Mouse (Mus musculus): ENCODE measurements around the gene 1190005I06Rik. TPM values are rescaled to one million over a fixed set of nuclear protein-coding genes. Genes with fewer than 3 reads are reported as not detected.

1190005I06Rik gene
- polyA plus RNA-seq, 1 experiment from 2014 or later, result 1.6 TPM

- H3K27ac ChIP-seq (ENCODE audit: low read depth), result no peak overlapping the region
- peaks cover 9% of the 10 kb centered on the region; the same call in 1 of the 2 replicates for H3K4me1 ChIP-seq (replicated peaks; ENCODE audit: control insufficient read depth, insufficient read depth, low read length)
- ATAC-seq (replicated peaks; ENCODE audit: low FRiP score, low TSS enrichment, low read depth) (no peak), DNase-seq (ENCODE audit: low spot score) (no peak)
- H3K4me3 ChIP-seq (ENCODE audit: low read depth, low read length), result no peak overlapping the region
- H3K36me3 ChIP-seq (ENCODE audit: control insufficient read depth, insufficient read depth, low read length), result peaks cover 45% of the 10 kb centered on the region
- H3K9ac ChIP-seq (ENCODE audit: low read length), result no peak overlapping the region
- no peak overlapping the region for H3K4me2 ChIP-seq (ENCODE audit: low read length)
- no peaks in the 10 kb centered on the region for H3K27me3 ChIP-seq (replicated peaks; ENCODE audit: control insufficient read depth, insufficient read depth, low read length)
- 93% methylated on average over 7 of the region's 7 CpGs for WGBS
- no peaks in the 10 kb centered on the region for H3K9me3 ChIP-seq (ENCODE audit: control insufficient read depth, low read length)
Observed at GRCm38 (mm10) chr8:120673298-120673697, 25.9 kb upstream of the 1190005I06Rik start.

GRCm38 (mm10) chr8:120672626-120673229, 25.3 kb upstream of the 1190005I06Rik start:
- Histone ChIP-seq H3K27ac (ENCODE audit: low read depth) (no peak overlapping the region), H3K4me3 (ENCODE audit: low read depth, low read length) (no peak overlapping the region), H3K4me2 (ENCODE audit: low read length) (no peak overlapping the region), H3K27me3 (replicated peaks; ENCODE audit: control insufficient read depth, insufficient read depth, low read length) (no peaks in the 10 kb centered on the region), H3K9ac (ENCODE audit: low read length) (no peak overlapping the region), H3K9me3 (ENCODE audit: control insufficient read depth, low read length) (no peaks in the 10 kb centered on the region), H3K36me3 (ENCODE audit: control insufficient read depth, insufficient read depth, low read length) (peaks cover 45% of the 10 kb centered on the region), H3K4me1 (replicated peaks; ENCODE audit: control insufficient read depth, insufficient read depth, low read length) (peaks cover 9% of the 10 kb centered on the region; the same call in 1 of the 2 replicates)
- DNase-seq (ENCODE audit: low spot score), result no peak
- 92% methylated on average over 16 of the region's 16 CpGs for WGBS
- no peak for ATAC-seq (replicated peaks; ENCODE audit: low FRiP score, low TSS enrichment, low read depth)

- no peak for ATAC-seq (replicated peaks; ENCODE audit: low FRiP score, low TSS enrichment, low read depth)
- H3K27me3 ChIP-seq (replicated peaks; ENCODE audit: control insufficient read depth, insufficient read depth, low read length), result no peaks in the 10 kb centered on the region
- H3K27ac ChIP-seq (ENCODE audit: low read depth), result no peak overlapping the region
- peaks cover 45% of the 10 kb centered on the region for H3K36me3 ChIP-seq (ENCODE audit: control insufficient read depth, insufficient read depth, low read length)
- no peak overlapping the region for H3K9ac ChIP-seq (ENCODE audit: low read length)
- no peak overlapping the region for H3K4me2 ChIP-seq (ENCODE audit: low read length)
- H3K4me1 ChIP-seq (replicated peaks; ENCODE audit: control insufficient read depth, insufficient read depth, low read length), result peaks cover 13% of the 10 kb centered on the region
- DNase-seq (ENCODE audit: low spot score), result no peak
- H3K9me3 ChIP-seq (ENCODE audit: control insufficient read depth, low read length), result no peaks in the 10 kb centered on the region
- 63% methylated on average over 6 of the region's 6 CpGs for WGBS
- no peak overlapping the region for H3K4me3 ChIP-seq (ENCODE audit: low read depth, low read length)
Observed at GRCm38 (mm10) chr8:120671775-120672174, 24.3 kb upstream of the 1190005I06Rik start.

GRCm38 (mm10) chr8:120668374-120668905, 21.0 kb upstream of the 1190005I06Rik start, which contains the start of gene Emc8:
Gene Emc8, minus strand, starts transcription at chr8:120668573.
- Histone ChIP-seq H3K4me1 (replicated peaks; ENCODE audit: control insufficient read depth, insufficient read depth, low read length) (peaks cover 24% of the 10 kb centered on the region), H3K27ac (ENCODE audit: low read depth) (peak within 1 kb of the TSS; percentile 84)
- WGBS, result under 1% methylated on average over 49 of the region's 51 CpGs

GRCm38 (mm10) chr8:120667561-120668373, 20.3 kb upstream of the 1190005I06Rik start, which contains the start of the genes Gm27021 and Cox4i1:
Gene Gm27021, minus strand, starts transcription at chr8:120668079.
Gene Cox4i1, plus strand, starts transcription at chr8:120668222.
- Histone ChIP-seq H3K9me3 (ENCODE audit: control insufficient read depth, low read length) (no peaks in the 10 kb centered on the region), H3K9ac (ENCODE audit: low read length) (peak within 1 kb of the TSS; percentile 96), H3K4me2 (ENCODE audit: low read length) (peak within 1 kb of the TSS; percentile 89), H3K27ac (ENCODE audit: low read depth) (peak within 1 kb of the TSS; percentile 84), H3K4me3 (ENCODE audit: low read depth, low read length) (peak within 1 kb of the TSS; percentile 99), H3K4me1 (replicated peaks; ENCODE audit: control insufficient read depth, insufficient read depth, low read length) (peaks cover 24% of the 10 kb centered on the region), H3K36me3 (ENCODE audit: control insufficient read depth, insufficient read depth, low read length) (peaks cover 35% of the 10 kb centered on the region), H3K27me3 (replicated peaks; ENCODE audit: control insufficient read depth, insufficient read depth, low read length) (no peaks in the 10 kb centered on the region)
- ATAC-seq (replicated peaks; ENCODE audit: low FRiP score, low TSS enrichment, low read depth) (peak; percentile 95), DNase-seq (ENCODE audit: low spot score) (peak; percentile 95)
- under 1% methylated on average over 82 of the region's 105 CpGs for WGBS

More at GRCm38 (mm10) chr8:120668374-120668905, 21.0 kb upstream of the 1190005I06Rik start, which contains the start of gene Emc8:
- Histone ChIP-seq H3K4me2 (ENCODE audit: low read length) (peak within 1 kb of the TSS; percentile 89), H3K9ac (ENCODE audit: low read length) (peak within 1 kb of the TSS; percentile 96), H3K36me3 (ENCODE audit: control insufficient read depth, insufficient read depth, low read length) (peaks cover 41% of the 10 kb centered on the region), H3K27me3 (replicated peaks; ENCODE audit: control insufficient read depth, insufficient read depth, low read length) (no peaks in the 10 kb centered on the region), H3K9me3 (ENCODE audit: control insufficient read depth, low read length) (no peaks in the 10 kb centered on the region), H3K4me3 (ENCODE audit: low read depth, low read length) (peak within 1 kb of the TSS; percentile 99)
- ATAC-seq (replicated peaks; ENCODE audit: low FRiP score, low TSS enrichment, low read depth), result no peak
- DNase-seq (ENCODE audit: low spot score), result no peak

- H3K27ac ChIP-seq (ENCODE audit: low read depth), result 0 out of 2 replicates have a peak overlapping the region, but pooled peaks have one; percentile 84
- no peak for ATAC-seq (replicated peaks; ENCODE audit: low FRiP score, low TSS enrichment, low read depth)
- whole genome bisulfite sequencing, result 4% methylated on average over 17 of the region's 17 CpGs
- DNase-seq (ENCODE audit: low spot score), result no peak
- no peaks in the 10 kb centered on the region for H3K27me3 ChIP-seq (replicated peaks; ENCODE audit: control insufficient read depth, insufficient read depth, low read length)
- H3K9ac ChIP-seq (ENCODE audit: low read length), result peak overlapping the region; percentile 96
- peak overlapping the region; percentile 89 for H3K4me2 ChIP-seq (ENCODE audit: low read length)
- peak overlapping the region; percentile 99 for H3K4me3 ChIP-seq (ENCODE audit: low read depth, low read length)
- peaks cover 27% of the 10 kb centered on the region for H3K36me3 ChIP-seq (ENCODE audit: control insufficient read depth, insufficient read depth, low read length)
- H3K9me3 ChIP-seq (ENCODE audit: control insufficient read depth, low read length), result no peaks in the 10 kb centered on the region
- peaks cover 24% of the 10 kb centered on the region for H3K4me1 ChIP-seq (replicated peaks; ENCODE audit: control insufficient read depth, insufficient read depth, low read length)
Observed at GRCm38 (mm10) chr8:120666807-120667470, 19.5 kb upstream of the 1190005I06Rik start.

- Histone ChIP-seq H3K27ac (ENCODE audit: low read depth) (no peak overlapping the region), H3K36me3 (ENCODE audit: control insufficient read depth, insufficient read depth, low read length) (peaks cover 16% of the 10 kb centered on the region; the same call in 1 of the 2 replicates), H3K27me3 (replicated peaks; ENCODE audit: control insufficient read depth, insufficient read depth, low read length) (no peaks in the 10 kb centered on the region), H3K4me1 (replicated peaks; ENCODE audit: control insufficient read depth, insufficient read depth, low read length) (peaks cover 24% of the 10 kb centered on the region), H3K9ac (ENCODE audit: low read length) (no peak overlapping the region), H3K4me2 (ENCODE audit: low read length) (peak overlapping the region; percentile 89), H3K4me3 (ENCODE audit: low read depth, low read length) (no peak overlapping the region), H3K9me3 (ENCODE audit: control insufficient read depth, low read length) (no peaks in the 10 kb centered on the region)
- no peak for ATAC-seq (replicated peaks; ENCODE audit: low FRiP score, low TSS enrichment, low read depth)
- WGBS, result 83% methylated on average over 3 of the region's 3 CpGs
- DNase-seq (ENCODE audit: low spot score), result no peak
Observed at GRCm38 (mm10) chr8:120665726-120666455, 18.5 kb upstream of the 1190005I06Rik start.
